Mouse (Mus musculus) brain, embryonic 14.5 days (tissue): ENCODE data around the gene Kif22. TPM values are rescaled to one million over a fixed set of nuclear protein-coding genes. Genes with fewer than 3 reads are reported as not detected.

Experiments
- DNase-seq: peaks from one replicate; pipeline ENCODE4 v3.0.0-alpha.2; 2011; ENCODE audit warnings: low read depth
- CTCF ChIP-seq: fragments of 200-500 bp; IDR thresholded peaks from 2 replicates; pipeline ENCODE4 v1.5.1; 2012; ENCODE audit warnings: inconsistent platforms, mild to moderate bottlenecking, moderate library complexity, borderline replicate concordance; ENCODE audit not compliant: insufficient read depth, insufficient read length; ENCODE audit errors: extremely low read depth
- POLR2A ChIP-seq: fragments of 200-500 bp; IDR thresholded peaks from 2 replicates; pipeline ENCODE4 v1.6.1; 2012; ENCODE audit warnings: mild to moderate bottlenecking, inconsistent platforms, borderline replicate concordance; ENCODE audit not compliant: poor library complexity, insufficient read depth, insufficient read length, severe bottlenecking; ENCODE audit errors: extremely low read depth
- polyA plus RNA-seq: library from polyadenylated mRNA; depleted of rRNA; stranded (reverse); fragments of >200 nt; gene quantifications from 2 replicates; pipeline ENCODE4 v1.2.3, GENCODE M21; 2012

Gene Kif22
- polyA plus RNA-seq, 1 experiment, result 25.5 TPM

- no peak for TF ChIP-seq CTCF
- TF ChIP-seq POLR2A, result 0 out of 2 replicates have a peak, but pooled peaks have one; percentile 27
- DNase-seq, result no peak
Observed at GRCm38 (mm10) chr7:127026616-127026983, 15.7 kb downstream of the Kif22 start.

GRCm38 (mm10) chr7:127026161-127026600, 16.1 kb downstream of the Kif22 start:
- TF ChIP-seq CTCF (no peak), POLR2A (peak; percentile 44; the same call in 1 of the 2 replicates)
- DNase-seq, result peak; percentile 78

GRCm38 (mm10) chr7:127025556-127026160, 16.6 kb downstream of the Kif22 start:
- DNase-seq, result peak; percentile 58
- no peak for TF ChIP-seq POLR2A
- no peak for TF ChIP-seq CTCF

GRCm38 (mm10) chr7:127024755-127025555, 17.3 kb downstream of the Kif22 start:
- TF ChIP-seq CTCF (peak; percentile 57; the same call in 1 of the 2 replicates), POLR2A (peak; percentile 23; the same call in 1 of the 2 replicates)

GRCm38 (mm10) chr7:127023896-127024690, 18.2 kb downstream of the Kif22 start:
- DNase-seq, result peak; percentile 24
- TF ChIP-seq CTCF, result no peak
- TF ChIP-seq POLR2A, result no peak

More at GRCm38 (mm10) chr7:127024755-127025555, 17.3 kb downstream of the Kif22 start:
- peak; percentile 95 for DNase-seq

GRCm38 (mm10) chr7:127023272-127023691, 19.0 kb downstream of the Kif22 start:
- TF ChIP-seq CTCF, result no peak
- TF ChIP-seq POLR2A, result no peak
- DNase-seq, result no peak

GRCm38 (mm10) chr7:127022528-127023271, 19.6 kb downstream of the Kif22 start:
- DNase-seq, result no peak
- TF ChIP-seq POLR2A, result no peak
- TF ChIP-seq CTCF, result no peak

GRCm38 (mm10) chr7:127021563-127022527, 20.4 kb downstream of the Kif22 start:
- no peak for DNase-seq
- TF ChIP-seq CTCF, result no peak
- TF ChIP-seq POLR2A, result no peak

- DNase-seq, result peak; percentile 88
- TF ChIP-seq CTCF (no peak), POLR2A (peak; percentile 28; the same call in 1 of the 2 replicates)
Observed at GRCm38 (mm10) chr7:127020901-127021562, 21.2 kb downstream of the Kif22 start, which contains the start of the genes Gm42742 and Prrt2. Gene Gm42742, minus strand, starts transcription at chr7:127021097. Gene Prrt2, minus strand, starts transcription at chr7:127021211.
